Mouse (Mus musculus) midbrain, embryonic 15.5 days (tissue): ENCODE measurements at regions not wholly inside any gene's neighbourhood (a gene's known extent, or its start where the extent isn't known, plus 50 kb on each side); places are given as distances from the start of the nearest gene placed in this dataset.
"Not testable (repeated sequence)": the region's sequence is repeated elsewhere in the genome, so short reads cannot be mapped to it uniquely, and the experiment has no call there.

Experiments
- ATAC-seq: fragments of 200-750 bp; cut with Nextera tagmentation; replicated peaks from 2 replicates; pipeline ENCODE4 v1.8.0; 2017; ENCODE audit warnings: moderate TSS enrichment
- H3K27ac ChIP-seq: fragments of 300-500 bp; sonication (generic); 2 replicates; pipeline ENCODE4 v1.5.1; 2015; ENCODE audit warnings: mild to moderate bottlenecking, inconsistent platforms
- H3K27me3 ChIP-seq: fragments of 300-500 bp; sonication (generic); replicated peaks from 2 replicates; pipeline ENCODE4 v1.6.1; 2015; ENCODE audit warnings: inconsistent platforms
- H3K36me3 ChIP-seq: fragments of 300-500 bp; sonication (generic); replicated peaks from 2 replicates; pipeline ENCODE4 v1.6.1; 2015; ENCODE audit warnings: inconsistent platforms
- H3K4me1 ChIP-seq: fragments of 300-500 bp; sonication (generic); 2 replicates; pipeline ENCODE4 v1.6.1; 2015; ENCODE audit warnings: inconsistent platforms
- H3K4me2 ChIP-seq: fragments of 300-500 bp; sonication (generic); 2 replicates; pipeline ENCODE4 v1.6.1; 2015; ENCODE audit warnings: inconsistent platforms, mild to moderate bottlenecking, moderate library complexity
- H3K4me3 ChIP-seq: fragments of 300-500 bp; sonication (generic); 2 replicates; pipeline ENCODE4 v1.5.1; 2015; ENCODE audit warnings: mild to moderate bottlenecking, inconsistent platforms
- H3K9ac ChIP-seq: fragments of 300-500 bp; sonication (generic); 2 replicates; pipeline ENCODE4 v1.6.1; 2015; ENCODE audit warnings: mild to moderate bottlenecking, inconsistent platforms
- H3K9me3 ChIP-seq: fragments of 300-500 bp; sonication (generic); 2 replicates; pipeline ENCODE4 v1.6.1; 2016; ENCODE audit warnings: inconsistent platforms
- WGBS: fragments of 180-500 bp; shearing (Covaris S2); methylation state at CpG from one replicate; pipeline ENCODE4 v1.1.7; 2015; ENCODE audit warnings: mixed read lengths; 5-methylcytosine and 5-hydroxymethylcytosine counted together

GRCm38 (mm10) chr12:112299603-112300002, 153.6 kb downstream of the Kif26a start:
- Histone ChIP-seq H3K9me3 (no peaks in the 10 kb centered on the region), H3K9ac (no peak overlapping the region), H3K27me3 (no peaks in the 10 kb centered on the region), H3K36me3 (no peaks in the 10 kb centered on the region), H3K4me2 (no peak overlapping the region), H3K4me1 (peaks cover 30% of the 10 kb centered on the region), H3K4me3 (no peak overlapping the region), H3K27ac (no peak overlapping the region)
- ATAC-seq: peak; percentile 61
- 51% methylated on average over 6 of the region's 6 CpGs for WGBS

GRCm38 (mm10) chr12:112300125-112300524, 154.1 kb downstream of the Kif26a start:
- WGBS: 75% methylated on average over 4 of the region's 4 CpGs
- no peak for ATAC-seq
- no peak overlapping the region for H3K9ac ChIP-seq
- H3K4me2 ChIP-seq: no peak overlapping the region
- H3K9me3 ChIP-seq: no peaks in the 10 kb centered on the region
- no peak overlapping the region for H3K27ac ChIP-seq
- H3K4me1 ChIP-seq: peaks cover 30% of the 10 kb centered on the region
- H3K4me3 ChIP-seq: no peak overlapping the region
- H3K36me3 ChIP-seq: no peaks in the 10 kb centered on the region
- no peaks in the 10 kb centered on the region for H3K27me3 ChIP-seq

- Histone ChIP-seq H3K27me3 (no peaks in the 10 kb centered on the region), H3K9ac (no peak overlapping the region), H3K4me2 (no peak overlapping the region), H3K4me1 (peaks cover 30% of the 10 kb centered on the region), H3K36me3 (no peaks in the 10 kb centered on the region), H3K4me3 (no peak overlapping the region), H3K27ac (no peak overlapping the region), H3K9me3 (no peaks in the 10 kb centered on the region)
- no peak for ATAC-seq
- 8% methylated on average over 13 of the region's 13 CpGs for WGBS
Observed at GRCm38 (mm10) chr12:112301411-112301891, 155.4 kb downstream of the Kif26a start.

- Histone ChIP-seq H3K27ac (no peak overlapping the region), H3K9me3 (no peaks in the 10 kb centered on the region), H3K4me2 (no peak overlapping the region), H3K9ac (no peak overlapping the region), H3K27me3 (no peaks in the 10 kb centered on the region), H3K4me1 (peaks cover 30% of the 10 kb centered on the region), H3K4me3 (no peak overlapping the region), H3K36me3 (no peaks in the 10 kb centered on the region)
- WGBS: 14% methylated on average over 8 of the region's 8 CpGs
- ATAC-seq: no peak
Observed at GRCm38 (mm10) chr12:112301929-112302328, 155.9 kb downstream of the Kif26a start.

- no peaks in the 10 kb centered on the region for H3K36me3 ChIP-seq
- H3K4me2 ChIP-seq: no peak overlapping the region
- H3K9me3 ChIP-seq: no peaks in the 10 kb centered on the region
- 69% methylated on average over 7 of the region's 7 CpGs for whole genome bisulfite sequencing
- ATAC-seq: no peak
- no peaks in the 10 kb centered on the region for H3K27me3 ChIP-seq
- H3K27ac ChIP-seq: no peak overlapping the region
- no peak overlapping the region for H3K4me3 ChIP-seq
- H3K9ac ChIP-seq: no peak overlapping the region
- peaks cover 21% of the 10 kb centered on the region for H3K4me1 ChIP-seq
Observed at GRCm38 (mm10) chr12:112306208-112306607, 160.2 kb downstream of the Kif26a start.

- no peak overlapping the region for H3K4me2 ChIP-seq
- H3K27ac ChIP-seq: no peak overlapping the region
- ATAC-seq: no peak
- H3K9me3 ChIP-seq: no peaks in the 10 kb centered on the region
- no peaks in the 10 kb centered on the region for H3K36me3 ChIP-seq
- peaks cover 8% of the 10 kb centered on the region for H3K4me1 ChIP-seq
- no peak overlapping the region for H3K4me3 ChIP-seq
- no peak overlapping the region for H3K9ac ChIP-seq
- no peaks in the 10 kb centered on the region for H3K27me3 ChIP-seq
Observed at GRCm38 (mm10) chr12:112308016-112308415, 162.0 kb downstream of the Kif26a start.

- H3K4me2 ChIP-seq, H3K4me3 ChIP-seq, H3K9me3 ChIP-seq, H3K9ac ChIP-seq, H3K36me3 ChIP-seq, H3K27ac ChIP-seq, H3K4me1 ChIP-seq, ATAC-seq, H3K27me3 ChIP-seq: not testable (repeated sequence)
- 93% methylated on average over 13 of the region's 13 CpGs for WGBS
Observed at GRCm38 (mm10) chr12:112309096-112309495, 163.1 kb downstream of the Kif26a start.

- Histone ChIP-seq H3K27me3 (no peaks in the 10 kb centered on the region), H3K9me3 (no peaks in the 10 kb centered on the region), H3K4me1 (peaks cover 8% of the 10 kb centered on the region), H3K27ac (no peak overlapping the region), H3K9ac (no peak overlapping the region), H3K4me2 (no peak overlapping the region), H3K36me3 (no peaks in the 10 kb centered on the region), H3K4me3 (no peak overlapping the region)
- no peak for ATAC-seq
- WGBS: 81% methylated on average over 10 of the region's 10 CpGs
Observed at GRCm38 (mm10) chr12:112309781-112310180, 163.8 kb downstream of the Kif26a start.

- no peak overlapping the region for H3K27ac ChIP-seq
- H3K4me3 ChIP-seq: no peak overlapping the region
- no peak overlapping the region for H3K9ac ChIP-seq
- no peaks in the 10 kb centered on the region for H3K27me3 ChIP-seq
- ATAC-seq: peak; percentile 58
- no peaks in the 10 kb centered on the region for H3K36me3 ChIP-seq
- WGBS: 84% methylated on average over 10 of the region's 10 CpGs
- H3K4me1 ChIP-seq: peaks cover 8% of the 10 kb centered on the region
- H3K4me2 ChIP-seq: no peak overlapping the region
- H3K9me3 ChIP-seq: no peaks in the 10 kb centered on the region
Observed at GRCm38 (mm10) chr12:112310661-112311060, 164.7 kb downstream of the Kif26a start.

GRCm38 (mm10) chr12:112314781-112315180, 168.8 kb downstream of the Kif26a start:
- H3K27me3 ChIP-seq: no peaks in the 10 kb centered on the region

GRCm38 (mm10) chr12:112317191-112317590, 171.2 kb downstream of the Kif26a start:
- no peaks in the 10 kb centered on the region for H3K36me3 ChIP-seq
- 89% methylated on average over 9 of the region's 9 CpGs for WGBS
- no peak for ATAC-seq
- no peaks in the 10 kb centered on the region for H3K27me3 ChIP-seq
- H3K4me2 ChIP-seq: no peak overlapping the region
- no peak overlapping the region for H3K4me3 ChIP-seq
- no peaks in the 10 kb centered on the region for H3K9me3 ChIP-seq
- H3K4me1 ChIP-seq: no peaks in the 10 kb centered on the region
- no peak overlapping the region for H3K27ac ChIP-seq
- H3K9ac ChIP-seq: no peak overlapping the region

More at GRCm38 (mm10) chr12:112314781-112315180, 168.8 kb downstream of the Kif26a start:
- Histone ChIP-seq H3K27ac (no peak overlapping the region), H3K9ac (no peak overlapping the region), H3K4me3 (no peak overlapping the region), H3K36me3 (no peaks in the 10 kb centered on the region), H3K4me1 (peaks cover 8% of the 10 kb centered on the region), H3K4me2 (no peak overlapping the region), H3K9me3 (no peaks in the 10 kb centered on the region)
- WGBS: 80% methylated on average over 5 of the region's 5 CpGs
- no peak for ATAC-seq

- H3K9ac ChIP-seq: no peak overlapping the region
- no peaks in the 10 kb centered on the region for H3K27me3 ChIP-seq
- no peaks in the 10 kb centered on the region for H3K36me3 ChIP-seq
- H3K9me3 ChIP-seq: no peaks in the 10 kb centered on the region
- H3K27ac ChIP-seq: no peak overlapping the region
- no peak overlapping the region for H3K4me3 ChIP-seq
- H3K4me2 ChIP-seq: no peak overlapping the region
- no peaks in the 10 kb centered on the region for H3K4me1 ChIP-seq
- ATAC-seq: no peak
- WGBS: 77% methylated on average over 5 of the region's 5 CpGs
Observed at GRCm38 (mm10) chr12:112318461-112318860, 170.8 kb upstream of the A530016L24Rik start.

- no peak overlapping the region for H3K27ac ChIP-seq
- ATAC-seq: no peak
- WGBS: 80% methylated on average over 2 of the region's 2 CpGs
Observed at GRCm38 (mm10) chr12:112322196-112322595, 167.1 kb upstream of the A530016L24Rik start.

More at GRCm38 (mm10) chr12:112322196-112322595, 167.1 kb upstream of the A530016L24Rik start:
- H3K9ac ChIP-seq: no peak overlapping the region
- H3K36me3 ChIP-seq: no peaks in the 10 kb centered on the region
- H3K4me2 ChIP-seq: no peak overlapping the region
- no peaks in the 10 kb centered on the region for H3K9me3 ChIP-seq
- H3K4me3 ChIP-seq: no peak overlapping the region
- H3K4me1 ChIP-seq: no peaks in the 10 kb centered on the region
- H3K27me3 ChIP-seq: no peaks in the 10 kb centered on the region
